ENCODE assay signal across 9 mouse cellular contexts in the genomic region with DNA sequence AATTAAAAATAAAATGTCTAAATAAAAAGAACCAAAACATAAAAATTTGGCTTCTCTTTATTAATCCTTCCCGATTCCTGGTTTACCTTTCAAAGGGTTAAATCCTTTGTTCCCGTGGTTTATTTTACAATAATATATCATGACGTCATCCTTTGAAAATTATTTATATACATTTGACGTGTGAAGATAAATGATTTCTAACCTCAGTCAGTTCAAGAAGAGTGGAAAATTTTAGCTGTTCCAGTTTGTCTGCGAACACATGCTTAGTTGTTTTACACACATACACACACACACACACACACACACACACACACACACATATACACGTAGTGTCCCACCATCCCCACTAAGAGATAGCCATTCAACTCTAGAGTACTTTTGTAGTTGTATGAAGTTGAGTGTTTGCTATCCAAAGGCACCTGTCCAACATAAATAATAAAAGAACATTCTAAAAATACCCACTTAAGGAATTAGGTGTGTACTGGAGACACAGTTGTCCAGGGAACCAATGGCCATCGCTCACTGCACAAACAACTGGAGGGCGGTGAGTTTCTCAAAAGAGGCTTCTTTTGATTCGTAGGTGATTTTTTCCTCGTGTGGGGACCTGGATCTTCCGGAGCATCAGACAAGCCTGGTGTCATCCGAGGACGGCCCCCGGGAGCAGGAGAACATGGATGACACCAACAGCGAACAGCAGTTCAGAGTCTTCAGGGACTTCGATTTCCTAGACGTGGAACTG.
DNase-seq lines count a peak whose midpoint lies in the region; ATAC-seq and TF ChIP-seq lines count a peak whose summit lies in the region.
"Had no signal": no experiment of that assay in that cellular context is flagged by ENCODE, and none has a peak within 500 bp of the region (broad histone marks: within the 10 kb centered on the region; RNA-seq: fewer than 3 reads in every experiment).

No protein-coding gene starts in this region.

- no peak overlapping the region for H3K9ac ChIP-seq in heart, embryonic 12.5 days
- no peak overlapping the region for H3K9ac ChIP-seq in kidney, postnatal 0 days (ENCODE audit: low read depth, low read length)
- no peak overlapping the region for H3K9ac ChIP-seq in midbrain, embryonic 16.5 days (ENCODE audit: low read depth, low read length)

- no peak for ATAC-seq in heart, embryonic 12.5 days (ENCODE audit: insufficient number of reproducible peaks, low FRiP score)
- ATAC-seq in kidney, postnatal 0 days (replicated peaks; ENCODE audit: low FRiP score, low read depth): no peak
- ATAC-seq in midbrain, embryonic 16.5 days: no peak

- peaks cover 84% of the 10 kb centered on the region for H3K36me3 ChIP-seq in heart, embryonic 12.5 days
- H3K36me3 ChIP-seq in kidney, postnatal 0 days (ENCODE audit: insufficient read depth, low read length): peaks cover 12% of the 10 kb centered on the region; the same call in 1 of the 2 replicates
- H3K36me3 ChIP-seq in midbrain, embryonic 16.5 days (ENCODE audit: control insufficient read depth, insufficient read depth, low read length): peaks cover 68% of the 10 kb centered on the region

- H3K4me3 ChIP-seq in heart, embryonic 12.5 days: no peak overlapping the region
- H3K4me3 ChIP-seq in kidney, postnatal 0 days (replicated peaks; ENCODE audit: low read depth, low read length): peak overlapping the region; percentile 4; the same call in 1 of the 2 replicates
- H3K4me3 ChIP-seq in midbrain, embryonic 16.5 days (ENCODE audit: low read depth, low read length): no peak overlapping the region

- no peak overlapping the region for H3K4me2 ChIP-seq in heart, embryonic 12.5 days
- peak overlapping the region; percentile 19 for H3K4me2 ChIP-seq in kidney, postnatal 0 days (ENCODE audit: low read length)
- no peak overlapping the region for H3K4me2 ChIP-seq in midbrain, embryonic 16.5 days (ENCODE audit: low read length)

- H3K9me3 ChIP-seq in heart, embryonic 12.5 days (replicated peaks): peaks cover 12% of the 10 kb centered on the region
- no peaks in the 10 kb centered on the region for H3K9me3 ChIP-seq in kidney, postnatal 0 days (replicated peaks; ENCODE audit: low read length)
- H3K9me3 ChIP-seq in midbrain, embryonic 16.5 days (replicated peaks; ENCODE audit: control insufficient read depth, low read length, poor library complexity, severe bottlenecking): no peaks in the 10 kb centered on the region; the same call in 1 of the 2 replicates

- H3K27ac ChIP-seq in heart, embryonic 12.5 days (ENCODE audit: poor library complexity, severe bottlenecking): 0 out of 2 replicates have a peak overlapping the region, but pooled peaks have one; percentile 25
- peak overlapping the region; percentile 55 for H3K27ac ChIP-seq in kidney, postnatal 0 days
- no peak overlapping the region for H3K27ac ChIP-seq in midbrain, embryonic 16.5 days (ENCODE audit: low read length)
- H3K27ac ChIP-seq: macrophage had no signal

- WGBS in heart, embryonic 12.5 days: 79% methylated on average over 17 of the region's 17 CpGs
- WGBS in kidney, postnatal 0 days: 62% methylated on average over 17 of the region's 17 CpGs
- 90% methylated on average over 17 of the region's 17 CpGs for WGBS in midbrain, embryonic 16.5 days

- peak; percentile 78 for DNase-seq in heart, adult 8-10 months (ENCODE audit: low spot score)
- no peak for DNase-seq in heart, postnatal 4 days
- DNase-seq in kidney, postnatal 0 days (ENCODE audit: low spot score): peak; percentile 60
- peak; percentile 82 for DNase-seq in lung, postnatal 25 days (ENCODE audit: low spot score)
- DNase-seq in ovary, postnatal 10 days (ENCODE audit: low spot score): no peak
- no peak for DNase-seq in embryo, embryonic 9.5 days (ENCODE audit: extremely low spot score)

- H3K27me3 ChIP-seq in heart, embryonic 12.5 days (replicated peaks): no peaks in the 10 kb centered on the region
- no peaks in the 10 kb centered on the region for H3K27me3 ChIP-seq in kidney, postnatal 0 days (ENCODE audit: insufficient read depth, low read length)
- no peaks in the 10 kb centered on the region for H3K27me3 ChIP-seq in midbrain, embryonic 16.5 days (ENCODE audit: control insufficient read depth, insufficient read depth, low read depth, low read length)

- H3K4me1 ChIP-seq in heart, embryonic 12.5 days (replicated peaks): no peaks in the 10 kb centered on the region
- H3K4me1 ChIP-seq in kidney, postnatal 0 days (replicated peaks; ENCODE audit: insufficient read depth, low read length): no peaks in the 10 kb centered on the region
- H3K4me1 ChIP-seq in midbrain, embryonic 16.5 days (ENCODE audit: control insufficient read depth, insufficient read depth, low read length): no peaks in the 10 kb centered on the region

- TF ChIP-seq CTCF in kidney, postnatal 0 days (IDR thresholded peaks at IDR 0.05; ENCODE audit: low read depth): no peak

Comparison
In these comparisons a context has a peak if more than half of its experiments do, and no peak if none do; other contexts are left out.
1. DNase-seq: peak in heart, adult 8-10 months (single experiment), kidney, postnatal 0 days (single experiment) and lung, postnatal 25 days (single experiment); none in heart, postnatal 4 days (single experiment), ovary, postnatal 10 days (single experiment) and embryo, embryonic 9.5 days (single experiment).